Mouse (Mus musculus): Measurements from ENCODE around the gene Rgs1.

Rgs1 gene

DNA sequence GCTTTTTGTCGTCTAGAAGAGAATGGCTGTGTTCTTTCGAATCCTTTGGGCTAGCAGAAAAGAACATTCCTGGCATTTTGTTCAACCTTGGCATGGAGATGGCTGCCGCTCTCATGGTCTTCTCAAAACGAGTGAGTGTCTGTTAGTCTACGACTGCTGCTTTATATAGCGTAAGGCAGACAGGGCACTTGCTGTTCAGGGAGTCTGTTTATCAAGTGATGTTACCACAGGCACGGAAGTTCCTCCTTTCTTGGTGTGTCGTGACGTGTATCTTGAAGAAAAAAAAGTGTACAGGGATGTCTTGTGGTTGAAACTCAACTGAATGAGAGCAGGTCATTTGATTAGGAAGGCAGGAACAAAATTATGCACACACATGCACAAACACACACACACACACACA lies at the start of gene Rgs1:
Gene Rgs1 (minus strand): TSS at position 320 of the 400 bp plus-strand sequence.
- in situ Hi-C loops (cut with MboI, MseI): no loop called here

GRCm38 (mm10) chr1:144283020-144284014 lies 34.3 kb upstream of the Rgs1 start:
- in situ Hi-C loops (cut with MboI, MseI): loop anchor here (10.0 kb wide), 1 partner anchor 321 kb away; no protein-coding TSS in a partner anchor

DNA sequence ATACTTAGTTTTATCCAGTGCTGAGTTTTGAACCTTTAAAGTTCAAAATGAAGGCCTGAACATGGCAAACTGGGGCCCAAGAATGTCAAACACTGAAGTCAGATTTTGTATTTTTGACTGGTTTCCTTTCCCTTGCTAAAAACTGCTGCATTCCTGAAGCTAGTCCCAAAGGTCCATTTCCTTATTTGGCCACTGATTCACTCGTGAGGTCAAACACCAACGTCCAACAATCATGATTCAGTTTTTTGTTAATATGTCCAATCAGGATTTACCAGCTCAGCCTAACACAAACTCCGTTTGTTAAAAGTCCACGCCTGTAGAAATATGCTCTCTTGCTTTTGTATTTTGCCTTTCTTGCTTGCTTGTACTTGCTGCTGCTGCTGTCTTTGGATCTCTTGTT lies 31.0 kb upstream of the Rgs1 start:
- in situ Hi-C loops (cut with MboI, MseI): loop anchor here (10.0 kb wide), 1 partner anchor 325 kb away; no protein-coding TSS in a partner anchor

GRCm38 (mm10) chr1:144272991-144273390 lies 23.9 kb upstream of the Rgs1 start:
- in situ Hi-C loops (cut with MboI, MseI): no loop called here

- in situ Hi-C loops (cut with MboI, MseI): loop anchor here (10.0 kb wide), 1 partner anchor 66 kb away; no protein-coding TSS in a partner anchor
Observed at GRCm38 (mm10) chr1:144269112-144269511, 20.1 kb upstream of the Rgs1 start.

GRCm38 (mm10) chr1:144267471-144268470 lies 18.7 kb upstream of the Rgs1 start:
- in situ Hi-C loops (cut with MboI, MseI): loop anchor here (10.0 kb wide), 1 partner anchor 67 kb away; no protein-coding TSS in a partner anchor

DNA sequence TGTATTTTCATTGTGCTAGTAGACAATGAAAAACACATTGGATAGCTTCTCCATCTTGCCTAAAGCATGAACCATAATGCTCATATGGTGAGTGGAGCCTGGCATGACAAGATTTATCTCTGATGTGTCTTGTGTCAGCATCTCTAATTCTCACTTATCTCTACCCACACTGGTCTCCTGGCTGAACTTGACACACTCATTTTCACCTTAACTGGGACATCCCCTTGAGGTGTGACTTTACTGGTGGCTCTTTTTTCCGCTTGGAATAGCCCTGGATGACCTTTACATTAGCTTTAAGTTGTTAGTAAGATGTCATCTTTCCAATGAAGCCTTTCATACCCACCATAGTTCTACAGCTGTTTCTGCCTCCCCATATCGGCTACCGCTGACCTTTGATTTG lies 15.0 kb upstream of the Rgs1 start:
- in situ Hi-C loops (cut with MboI, MseI): loop anchor here (10.0 kb wide), 1 partner anchor 71 kb away; no protein-coding TSS in a partner anchor

- in situ Hi-C loops (cut with MboI, MseI): loop anchor here (10.0 kb wide), 1 partner anchor 73 kb away; no protein-coding TSS in a partner anchor
Observed at GRCm38 (mm10) chr1:144262008-144262407, 13.0 kb upstream of the Rgs1 start.

DNA sequence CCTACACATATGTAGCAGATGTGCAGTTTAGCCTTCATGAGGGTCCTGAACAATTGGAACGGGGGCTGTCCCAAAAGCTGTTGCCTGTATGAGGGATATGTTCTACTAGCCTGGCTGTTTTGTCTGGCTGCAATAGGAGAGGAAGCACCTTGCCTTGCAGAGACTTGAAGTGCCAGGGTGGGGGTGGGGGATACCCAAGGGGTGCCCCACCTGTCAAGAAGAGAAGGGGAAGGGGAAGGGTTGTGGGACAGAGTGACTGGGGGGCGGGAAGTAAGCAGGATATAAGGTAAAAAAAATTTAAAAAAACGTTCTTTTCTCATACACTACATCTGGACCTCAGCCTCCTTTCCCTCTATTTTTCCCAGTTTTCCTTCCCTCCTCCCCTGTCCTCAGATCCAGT lies 9.7 kb upstream of the Rgs1 start:
- in situ Hi-C loops (cut with MboI, MseI): no loop called here

DNA sequence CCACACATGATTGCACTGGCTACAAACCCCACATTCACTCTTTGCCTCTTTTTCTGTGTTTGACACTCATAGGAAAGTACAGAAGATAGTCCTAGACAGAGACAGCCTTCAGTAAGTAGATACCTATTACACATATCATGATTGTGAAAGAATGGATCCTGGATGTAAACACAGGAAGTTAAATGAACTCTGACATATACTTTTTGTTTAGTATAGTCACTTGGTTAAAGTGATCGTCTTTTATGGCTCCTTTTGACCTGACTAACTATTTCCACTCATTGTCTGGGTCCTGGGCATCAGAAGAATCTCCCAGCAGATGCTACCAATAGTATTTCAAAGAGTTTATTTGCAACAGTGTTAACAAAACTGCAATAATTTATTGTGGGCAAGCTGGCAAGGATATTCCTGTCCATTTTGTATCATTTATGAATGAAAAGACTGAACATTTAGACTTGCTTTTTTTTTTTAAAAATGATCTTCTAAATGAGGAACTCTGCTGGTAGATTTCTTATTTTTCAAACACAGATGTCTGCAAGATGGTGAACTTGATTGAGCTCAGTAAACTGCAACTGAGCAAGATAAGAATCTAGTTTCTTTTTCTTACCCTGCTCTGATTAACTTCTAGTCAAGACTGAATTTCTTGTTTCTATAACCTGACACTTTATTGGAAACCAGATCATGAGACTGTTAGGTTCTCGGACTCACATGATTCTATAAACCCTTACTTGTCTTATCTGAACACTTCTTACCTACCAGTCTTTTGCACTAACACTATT lies 7.7 kb upstream of the Rgs1 start:
- in situ Hi-C loops (cut with MboI, MseI): no loop called here

DNA sequence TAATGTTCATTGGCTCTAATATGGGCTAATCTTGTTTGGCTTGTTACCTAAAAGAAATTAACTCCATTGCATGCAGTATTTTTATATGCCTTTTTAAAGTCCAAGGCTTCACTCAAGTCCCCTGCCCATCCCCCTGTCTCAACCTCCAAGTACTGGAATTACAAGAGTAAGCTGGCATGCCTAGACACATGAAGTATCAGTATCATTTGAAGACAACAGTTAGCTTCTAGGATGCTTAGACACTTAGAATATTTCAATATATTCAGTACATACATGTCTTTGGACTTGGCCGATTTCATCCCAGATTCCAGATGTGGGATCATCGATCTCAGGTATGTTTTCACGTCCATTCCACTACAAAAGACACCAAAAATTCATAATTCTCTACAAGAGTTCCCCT lies 836 bp downstream of the Rgs1 start:
- in situ Hi-C loops (cut with MboI, MseI): no loop called here

- in situ Hi-C loops (cut with MboI, MseI): no loop called here
Observed at GRCm38 (mm10) chr1:144247382-144247781, 1.7 kb downstream of the Rgs1 start.

- in situ Hi-C loops (cut with MboI, MseI): no loop called here
Observed at GRCm38 (mm10) chr1:144243511-144243910, 5.5 kb downstream of the Rgs1 start.

GRCm38 (mm10) chr1:144239195-144239594 lies 9.8 kb downstream of the Rgs1 start:
- in situ Hi-C loops (cut with MboI, MseI): loop anchor here (5.0 kb wide), 1 partner anchor 37 kb away; no protein-coding TSS in a partner anchor

DNA sequence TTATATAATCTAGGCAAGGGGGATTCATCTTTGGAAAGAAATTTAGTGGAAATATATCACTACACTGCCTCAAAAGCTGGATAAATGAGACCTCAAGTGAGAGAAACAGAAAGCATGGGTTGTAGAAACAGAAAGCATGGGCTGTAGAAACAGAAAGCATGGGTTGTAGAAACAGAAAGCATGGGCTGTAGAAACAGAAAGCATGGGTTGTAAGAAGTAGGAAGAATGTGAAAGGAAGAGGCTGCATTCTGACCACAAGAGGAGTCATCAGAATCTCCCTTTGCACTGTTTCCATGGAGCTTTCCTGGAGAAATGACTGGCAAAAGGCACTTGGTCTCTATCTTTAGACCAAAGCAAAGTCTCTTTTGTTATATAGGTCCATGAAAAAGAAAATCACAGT lies 33.8 kb downstream of the Rgs1 start:
- in situ Hi-C loops (cut with MboI, MseI): no loop called here

GRCm38 (mm10) chr1:144210912-144211311 lies 38.1 kb downstream of the Rgs1 start:
- in situ Hi-C loops (cut with MboI, MseI): no loop called here

GRCm38 (mm10) chr1:144206281-144207061 lies 42.6 kb downstream of the Rgs1 start:
- in situ Hi-C loops (cut with MboI, MseI): no loop called here

- in situ Hi-C loops (cut with MboI, MseI): loop anchor here (5.0 kb wide), 1 partner anchor 33 kb away; no protein-coding TSS in a partner anchor
Observed at GRCm38 (mm10) chr1:144204766-144205165, 44.3 kb downstream of the Rgs1 start.

- in situ Hi-C loops (cut with MboI, MseI): loop anchor here (5.0 kb wide), 1 partner anchor 34 kb away; no protein-coding TSS in a partner anchor
Observed at GRCm38 (mm10) chr1:144202939-144203338, 46.1 kb downstream of the Rgs1 start.

DNA sequence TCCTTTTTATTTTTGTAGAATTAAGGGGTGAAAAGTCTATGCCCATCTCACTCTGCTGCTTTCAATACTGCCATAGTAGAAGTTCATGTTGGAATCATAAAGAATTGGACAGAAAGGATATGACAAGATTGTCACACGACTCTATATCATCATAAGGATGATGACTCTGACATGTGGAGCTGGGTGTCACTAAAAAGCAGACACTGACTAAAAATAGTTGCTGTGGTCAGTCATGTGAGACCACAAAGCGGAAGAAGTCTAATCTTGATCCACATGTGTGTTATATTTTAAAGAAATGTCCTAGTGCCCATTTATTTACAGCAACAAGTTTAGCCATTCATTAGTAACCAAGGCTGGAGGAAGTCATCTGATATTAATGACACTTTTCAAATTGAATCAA lies 48.5 kb downstream of the Rgs1 start:
- in situ Hi-C loops (cut with MboI, MseI): loop anchor here (5.0 kb wide), 1 partner anchor 37 kb away; no protein-coding TSS in a partner anchor
